Mouse (Mus musculus) ovary, postnatal 14 days (tissue): ENCODE measurements at regions not wholly inside any gene's neighbourhood (a gene's known extent, or its start where the extent isn't known, plus 50 kb on each side); places are given as distances from the start of the nearest gene placed in this dataset.

Experiments used
- DNase-seq: peaks from one replicate; pipeline ENCODE4 v3.0.0; 2022; ENCODE audit warnings: low spot score

DNA sequence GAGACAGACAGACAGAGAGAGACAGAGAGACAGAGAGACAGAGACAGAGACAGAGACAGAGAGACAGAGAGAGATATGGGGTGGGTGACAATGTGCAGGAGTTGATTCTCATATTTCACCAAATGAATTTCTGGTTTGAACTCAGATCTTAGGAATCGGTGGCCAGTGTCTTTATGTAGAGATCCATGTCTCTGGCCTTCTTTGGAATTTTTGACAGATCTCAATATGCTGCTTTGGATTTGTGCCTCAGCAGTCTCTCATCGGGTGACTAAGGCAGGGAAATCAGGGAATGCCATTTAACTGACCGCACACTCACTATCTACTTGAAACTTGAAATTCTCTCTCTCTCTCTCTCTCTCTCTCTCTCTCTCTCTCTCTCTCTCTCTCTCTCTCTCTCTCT lies 286.3 kb upstream of the Mpdz start:
- DNase-seq: no peak

DNA sequence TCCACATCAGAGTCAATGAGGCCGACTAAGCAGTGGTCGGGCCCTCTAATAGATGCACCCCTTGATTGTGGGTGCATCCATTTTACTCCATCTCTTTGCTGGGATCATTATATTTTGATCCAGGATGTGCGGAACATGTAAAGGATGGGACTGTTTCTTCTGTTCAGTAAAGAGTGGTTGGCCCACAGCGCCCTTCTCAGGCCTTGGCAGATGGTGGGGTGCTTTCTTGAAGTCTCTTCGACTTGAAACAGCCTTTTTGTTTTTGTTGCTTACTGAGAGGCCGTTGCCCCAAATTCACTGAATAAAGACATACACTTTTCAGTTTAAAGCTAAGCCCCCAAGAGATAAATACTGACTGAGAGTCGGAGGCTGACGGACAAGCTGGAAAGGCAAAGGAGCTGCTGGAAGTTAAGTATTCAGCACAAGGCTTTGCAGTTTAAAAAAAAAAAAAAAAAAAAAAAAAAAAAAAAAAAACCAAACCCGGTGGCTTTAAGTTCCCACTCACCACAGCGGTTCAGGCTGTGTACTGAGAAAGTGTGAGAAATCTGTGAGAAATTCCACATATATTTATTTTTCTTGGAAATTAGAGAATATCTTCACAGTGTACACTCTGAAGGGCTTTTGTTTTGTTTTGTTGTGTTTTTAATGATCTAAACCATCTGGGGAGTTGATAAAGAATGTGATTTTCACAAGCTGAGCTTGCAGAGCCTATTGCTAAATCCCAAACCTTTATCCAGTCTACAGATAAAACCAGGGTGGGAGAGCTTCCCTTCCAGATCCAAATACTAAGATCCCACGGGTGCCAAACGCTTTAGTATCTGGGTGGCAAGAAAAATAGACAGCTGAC lies 285.3 kb upstream of the Mpdz start:
- DNase-seq: no peak

DNA sequence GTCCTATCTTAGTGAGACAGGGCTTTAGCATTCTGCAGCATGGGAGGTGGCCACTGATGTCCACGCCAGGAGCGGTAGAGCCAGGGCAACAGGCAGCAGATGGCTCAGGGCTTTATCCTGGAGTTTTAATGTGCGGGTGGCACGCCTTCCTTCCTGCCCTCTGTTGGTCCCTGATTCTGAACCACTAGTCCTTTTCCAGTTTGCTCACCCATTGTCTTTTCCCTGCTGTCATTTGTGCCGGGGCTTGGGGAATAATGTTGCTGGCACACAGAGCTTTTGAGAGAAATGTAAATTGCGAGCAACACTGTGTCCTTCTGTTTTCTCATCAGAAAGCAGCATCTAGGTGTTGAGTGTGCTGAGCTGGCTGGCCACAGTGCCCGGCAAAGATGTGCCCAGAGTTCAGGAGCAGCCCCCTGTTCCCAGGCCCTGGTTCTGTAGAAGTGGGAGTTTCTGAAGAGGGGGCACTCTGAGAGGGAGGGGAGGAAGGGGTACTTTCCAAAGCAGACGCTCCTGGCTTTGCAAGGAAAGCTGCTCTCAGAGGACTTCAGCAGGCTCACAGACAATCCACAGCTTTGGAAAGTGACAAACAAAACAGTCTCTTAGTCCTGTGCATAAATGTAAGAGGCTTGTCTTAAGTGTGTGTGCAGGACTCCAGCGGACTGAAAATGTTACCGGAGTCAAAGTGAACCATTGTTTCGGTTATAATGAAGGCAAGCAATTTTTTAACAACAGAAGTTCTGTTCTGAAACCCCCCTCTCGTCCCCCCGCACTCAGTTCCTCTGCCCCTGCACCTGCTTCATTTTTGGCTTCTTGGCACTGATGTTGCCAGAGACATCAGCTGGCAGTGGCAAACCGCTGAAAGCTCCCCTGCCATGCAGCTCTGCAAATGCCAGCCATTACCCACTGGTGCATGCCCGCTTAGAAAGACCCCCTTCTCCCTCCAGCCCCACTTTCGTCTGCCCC lies 284.4 kb upstream of the Mpdz start:
- no peak for DNase-seq

DNA sequence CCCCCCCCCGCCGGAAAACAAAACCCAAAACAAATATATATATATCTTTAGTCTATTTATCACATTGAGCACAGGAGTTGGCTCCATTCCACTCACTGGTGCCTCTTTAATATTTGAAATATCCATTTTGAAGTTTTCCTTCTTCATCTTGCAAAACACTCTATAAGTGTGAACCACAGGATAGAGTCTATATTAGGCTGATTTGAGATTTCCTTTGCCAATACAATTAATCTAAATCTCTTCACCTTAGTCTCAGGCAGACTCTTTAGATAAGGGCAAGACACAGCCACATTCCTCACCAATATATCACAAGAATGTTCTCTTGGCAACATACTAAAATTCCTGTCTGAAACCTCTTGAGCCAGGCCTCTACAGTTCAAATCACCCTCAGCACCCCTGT lies 282.1 kb upstream of the Mpdz start:
- no peak for DNase-seq

DNA sequence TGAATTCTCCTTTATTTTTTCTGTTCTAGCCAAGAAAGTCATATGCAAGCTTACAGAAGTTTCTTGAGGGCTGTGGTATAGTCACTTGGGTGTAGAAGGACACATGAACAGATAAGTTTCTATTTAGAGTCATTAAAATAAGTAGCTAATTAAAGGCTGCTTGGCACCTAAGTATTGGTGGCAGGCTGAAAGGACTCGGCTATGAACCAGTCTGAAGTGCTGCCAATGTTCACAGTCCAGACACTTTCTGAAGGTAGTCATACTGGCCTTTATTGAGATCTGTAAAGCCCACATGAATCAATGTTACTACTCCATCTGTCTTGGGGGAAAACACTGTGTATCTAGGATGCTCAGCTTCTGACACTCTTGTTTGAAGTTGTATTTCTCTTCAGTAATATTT lies 269.8 kb upstream of the Mpdz start:
- DNase-seq: no peak

DNA sequence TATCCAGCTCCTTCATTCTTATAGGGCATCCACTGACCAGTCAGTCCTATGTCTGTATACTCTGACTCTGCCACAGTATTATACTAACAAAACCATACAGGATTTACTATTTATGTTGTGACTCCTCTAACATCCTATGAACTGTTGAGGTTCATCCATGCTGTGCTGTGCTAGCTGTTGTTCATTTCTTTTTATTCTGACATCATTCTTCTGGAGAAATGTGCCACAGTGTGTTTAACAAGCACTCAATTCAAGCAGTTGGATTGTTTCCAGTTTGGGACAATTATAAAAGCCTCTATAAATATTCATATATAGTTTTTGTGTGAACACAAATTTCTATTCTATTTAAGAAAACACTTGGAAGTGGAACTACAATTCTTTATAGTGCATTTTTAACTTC lies 252.6 kb upstream of the Mpdz start:
- DNase-seq: no peak

DNA sequence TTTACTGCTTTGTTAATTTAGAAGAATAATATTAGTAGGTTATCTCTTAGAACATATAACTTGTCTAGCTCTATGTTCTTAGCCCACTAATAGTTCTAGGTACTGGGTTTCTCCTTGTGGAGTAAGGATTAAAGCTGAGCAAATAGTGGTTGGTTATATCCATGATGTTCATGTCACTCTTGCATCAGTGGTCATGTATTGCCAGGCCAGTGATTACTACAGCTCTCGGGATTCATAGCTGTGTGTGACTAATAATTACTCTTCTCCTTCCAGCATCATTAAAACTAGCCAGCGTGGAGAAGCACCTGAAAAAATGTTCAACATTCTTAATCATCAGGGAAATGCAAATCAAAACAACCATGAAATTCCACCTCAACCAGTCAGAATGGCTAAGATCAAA lies 234.6 kb upstream of the Mpdz start:
- DNase-seq: no peak

DNA sequence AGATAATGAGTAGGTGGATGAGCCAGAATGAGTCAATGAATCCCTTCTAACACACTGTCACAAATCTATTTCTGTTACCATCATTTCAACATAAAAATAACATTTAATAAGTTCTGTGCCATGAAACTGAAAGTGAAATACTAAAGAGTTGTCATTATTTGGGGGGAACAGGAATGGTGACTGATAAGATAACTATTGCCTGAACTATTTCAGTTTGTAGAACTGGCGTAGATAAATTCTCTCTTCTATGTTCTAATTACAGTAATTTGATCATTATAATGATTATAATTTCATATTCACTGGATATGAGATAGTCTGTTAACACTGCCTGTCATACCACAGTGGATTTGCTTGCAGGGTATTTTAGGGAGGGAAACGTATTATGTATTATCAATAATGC lies 232.3 kb upstream of the Mpdz start:
- DNase-seq: no peak

DNA sequence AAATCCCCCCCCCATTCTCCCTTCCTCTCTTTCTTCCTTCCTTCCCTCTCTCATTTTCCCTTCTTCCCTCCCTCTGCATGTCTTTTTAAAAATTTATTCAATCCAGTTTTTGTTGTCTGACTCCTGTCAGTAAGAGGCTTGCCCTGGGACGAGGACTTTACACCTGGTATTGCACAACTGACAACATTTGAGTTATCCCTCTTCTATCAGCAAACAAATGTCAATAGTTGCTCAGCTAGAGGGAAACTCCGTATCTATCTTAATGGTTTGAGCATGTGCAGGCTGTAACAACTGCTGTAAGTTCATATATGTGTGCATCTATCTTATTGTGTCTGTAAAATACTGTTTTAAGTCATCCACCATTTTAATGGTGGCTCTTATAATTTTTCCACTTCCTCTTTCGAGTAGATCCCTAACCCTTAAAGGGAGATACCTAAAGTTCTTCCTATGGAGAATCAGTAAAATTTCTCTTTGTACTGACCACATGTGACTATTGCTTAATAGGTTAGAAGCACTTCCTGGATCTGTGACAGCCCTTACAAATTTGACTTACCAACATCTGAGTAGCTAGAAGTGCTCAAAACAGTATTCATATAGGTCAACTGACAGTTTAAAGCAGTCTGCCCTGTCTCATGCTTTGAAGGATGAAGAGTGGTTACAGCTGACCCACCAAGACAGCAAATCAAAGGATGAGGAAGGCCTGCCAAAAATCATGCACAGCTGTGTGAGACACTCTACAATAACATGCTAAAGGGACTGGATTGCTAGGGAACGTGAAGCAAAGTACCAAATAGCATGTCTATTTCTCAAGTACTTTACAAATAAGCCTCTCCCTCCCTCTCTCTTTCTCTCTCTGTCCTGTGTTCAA lies 231.0 kb upstream of the Mpdz start:
- no peak for DNase-seq

DNA sequence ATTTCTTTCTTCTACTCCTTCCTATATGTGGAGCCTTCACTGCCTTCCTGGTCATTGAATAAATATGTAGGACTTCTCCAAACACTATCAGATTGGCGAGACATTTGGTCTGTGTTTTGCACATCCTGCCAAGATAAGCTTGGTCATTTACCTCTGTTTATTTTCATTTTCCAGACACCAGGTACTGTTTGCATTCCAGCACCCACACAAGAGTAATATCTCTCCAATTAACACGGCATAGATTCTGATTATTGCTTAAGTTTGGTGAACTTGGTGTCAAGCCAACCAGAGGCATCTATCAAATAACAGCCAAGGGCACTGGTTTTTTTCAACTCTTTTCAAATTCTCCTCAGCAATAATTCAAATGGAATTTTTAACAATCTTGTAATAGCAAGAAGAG lies 229.4 kb upstream of the Mpdz start:
- no peak for DNase-seq

DNA sequence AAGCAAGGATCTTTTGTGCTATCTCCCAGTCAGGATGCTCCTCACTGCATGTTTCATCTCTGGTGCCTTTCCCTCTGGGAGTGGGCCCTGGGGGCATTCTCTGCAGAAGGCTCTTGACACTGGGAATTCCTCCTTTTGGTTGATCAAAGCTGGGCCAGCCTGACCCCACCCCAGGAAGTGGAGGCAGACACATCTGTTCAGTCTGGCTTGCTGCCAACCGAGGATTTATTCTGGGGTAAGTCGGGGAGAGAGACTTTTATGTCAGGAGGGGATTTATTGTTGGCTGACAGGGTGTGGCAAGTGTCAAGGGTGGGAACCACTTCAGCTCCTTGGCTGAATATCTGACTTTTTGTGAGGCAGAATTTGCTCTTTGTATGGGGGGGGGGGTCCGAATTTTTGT lies 226.6 kb upstream of the Mpdz start:
- DNase-seq: peak; percentile 4

DNA sequence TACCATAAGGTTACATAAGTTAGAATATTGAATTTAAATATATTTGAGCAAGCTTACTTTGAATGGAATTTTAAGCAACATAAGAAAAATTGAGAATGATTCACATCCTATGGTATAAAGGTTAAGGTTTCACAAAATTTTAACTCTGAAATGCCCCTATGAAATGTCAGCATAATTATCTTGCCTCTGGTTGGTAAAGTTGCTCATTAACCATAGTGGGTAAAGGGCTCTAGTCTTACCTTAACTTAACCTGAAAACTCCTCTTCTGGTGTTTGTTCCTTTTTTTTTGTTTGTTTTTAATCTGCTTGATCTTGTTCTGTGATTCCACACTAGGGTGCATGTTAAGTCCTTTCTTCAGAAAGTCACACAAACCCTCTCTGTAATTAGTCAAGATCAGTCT lies 218.5 kb upstream of the Mpdz start:
- no peak for DNase-seq

DNA sequence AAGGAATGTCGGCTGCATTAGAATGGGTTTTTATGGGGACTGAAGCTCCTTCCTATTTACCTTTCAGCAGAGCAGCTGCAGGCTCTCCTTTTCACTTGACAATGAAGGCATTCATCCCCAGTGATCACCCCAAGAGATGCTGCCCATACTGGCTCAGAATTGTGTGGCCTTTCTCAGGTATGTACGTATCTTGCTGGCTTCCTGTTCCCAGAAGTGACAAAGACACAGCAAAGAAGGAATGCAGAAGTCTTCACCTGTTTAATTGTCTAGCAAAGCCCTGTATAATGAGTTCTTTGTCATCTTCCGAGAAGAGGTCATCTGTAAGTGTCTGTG lies 185.8 kb upstream of the Mpdz start:
- no peak for DNase-seq

DNA sequence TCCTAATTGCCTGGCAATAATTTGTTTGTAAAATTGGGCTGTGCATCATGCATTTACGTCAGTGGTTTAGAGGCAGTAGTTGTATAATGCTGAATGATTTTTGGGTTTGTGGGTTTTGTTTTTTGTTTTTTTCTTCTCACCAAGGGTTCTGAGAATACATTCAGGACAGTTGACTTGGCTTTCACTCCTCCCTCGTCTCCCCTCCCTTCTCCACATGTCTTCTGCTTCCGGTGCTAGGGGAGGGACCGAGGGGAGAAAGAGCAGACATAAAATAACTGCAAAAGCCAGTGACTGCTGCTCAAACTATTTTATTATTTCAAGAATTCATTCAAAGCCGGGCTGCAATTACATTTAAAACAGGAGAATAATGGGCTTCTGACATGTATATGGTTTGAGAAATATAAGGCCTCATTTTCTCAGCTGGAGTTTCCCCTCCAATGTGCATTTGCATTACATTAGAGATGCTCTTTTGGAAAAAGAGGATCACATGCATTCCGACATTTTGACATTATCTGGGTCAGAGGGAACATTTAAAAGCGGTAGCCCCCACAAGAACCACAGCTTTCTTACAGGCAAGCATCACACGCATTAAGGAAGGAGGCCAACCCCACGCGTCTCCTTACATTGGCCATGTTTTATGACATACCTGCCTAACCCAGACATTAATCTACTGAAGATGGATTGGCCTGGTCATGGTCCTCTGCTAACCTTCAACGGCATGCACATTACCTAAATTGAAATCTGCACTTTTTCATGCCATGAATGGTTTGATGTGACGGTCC lies 185.3 kb upstream of the Mpdz start:
- DNase-seq: no peak

DNA sequence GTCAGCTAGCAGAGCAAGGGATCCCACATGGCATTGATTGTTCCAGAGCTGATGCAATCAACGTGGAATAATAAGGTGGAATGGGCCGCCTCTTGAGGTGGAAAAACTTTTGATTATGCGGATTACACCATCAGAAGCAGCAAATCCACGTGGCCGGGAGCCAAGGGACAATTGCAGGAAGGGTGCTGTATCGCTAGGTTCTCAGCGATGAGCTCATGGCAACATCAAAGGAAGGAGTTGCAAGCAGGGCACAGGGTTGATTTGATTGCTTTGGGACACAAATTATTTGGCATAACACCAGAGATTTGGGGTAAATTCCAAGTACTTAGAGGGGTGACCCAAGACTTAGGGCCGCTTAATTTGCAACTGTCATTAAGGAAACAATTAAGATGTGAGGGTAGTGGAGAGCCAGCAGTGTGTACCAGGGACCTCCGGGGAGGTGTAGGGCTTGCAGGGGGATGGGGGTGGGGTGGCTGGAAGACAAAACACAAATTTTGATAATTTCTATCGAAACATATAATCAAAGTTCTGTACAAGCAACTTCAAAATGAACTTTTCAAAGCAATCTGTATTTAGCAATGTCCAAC lies 182.8 kb upstream of the Mpdz start:
- DNase-seq: no peak

DNA sequence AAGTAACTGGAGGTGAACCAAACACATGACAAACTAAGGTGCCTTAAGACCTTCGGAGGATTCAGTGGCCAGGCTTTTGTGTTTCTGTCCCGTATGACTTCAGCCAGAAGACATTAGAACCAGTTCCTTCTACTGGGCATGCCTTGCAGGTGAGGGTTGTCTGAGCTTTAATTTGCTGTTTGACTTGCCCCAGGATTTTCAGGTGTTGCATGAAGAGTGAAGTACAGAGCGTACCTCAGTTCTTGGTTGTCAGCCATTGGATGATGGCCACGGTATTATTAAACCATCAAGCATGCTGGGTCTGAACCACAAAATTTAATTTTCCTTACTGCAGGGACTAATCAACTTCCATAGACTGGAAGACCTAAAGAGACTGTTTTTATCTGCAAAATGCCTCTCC lies 181.5 kb upstream of the Mpdz start:
- DNase-seq: no peak

DNA sequence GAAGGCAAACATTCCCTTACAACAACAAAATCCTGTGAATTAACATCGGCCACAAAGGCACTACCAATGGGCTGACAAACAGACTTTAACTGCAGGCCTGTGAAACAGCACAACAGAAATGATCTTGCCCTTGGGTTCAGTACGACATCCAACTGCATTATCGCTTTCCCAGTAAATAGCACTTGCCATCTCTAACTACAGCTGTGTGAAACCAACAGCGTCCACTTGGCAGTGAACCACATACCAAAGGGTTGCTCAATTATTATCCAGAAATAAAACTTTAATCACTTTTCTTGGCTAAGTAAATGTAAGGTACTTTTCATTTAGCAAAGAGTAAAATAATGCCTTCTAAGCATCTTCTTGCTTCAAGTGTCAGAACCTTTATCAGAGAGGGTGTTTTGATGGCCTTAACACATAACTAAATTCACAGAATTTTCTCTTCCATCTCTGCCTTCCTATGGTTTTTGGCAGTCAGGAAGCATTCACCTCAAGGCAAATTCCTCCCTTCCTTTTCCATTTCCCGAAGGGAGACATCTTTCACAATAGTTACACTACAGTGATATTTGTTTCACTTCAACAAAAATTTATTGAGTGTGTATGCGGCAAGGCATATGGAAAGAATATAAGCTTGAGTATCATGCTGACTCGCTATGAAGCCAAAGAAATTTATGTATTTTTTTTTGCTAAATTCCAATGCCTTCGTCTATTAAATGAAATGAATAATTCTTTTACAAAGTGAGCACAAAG lies 178.9 kb upstream of the Mpdz start:
- no peak for DNase-seq

DNA sequence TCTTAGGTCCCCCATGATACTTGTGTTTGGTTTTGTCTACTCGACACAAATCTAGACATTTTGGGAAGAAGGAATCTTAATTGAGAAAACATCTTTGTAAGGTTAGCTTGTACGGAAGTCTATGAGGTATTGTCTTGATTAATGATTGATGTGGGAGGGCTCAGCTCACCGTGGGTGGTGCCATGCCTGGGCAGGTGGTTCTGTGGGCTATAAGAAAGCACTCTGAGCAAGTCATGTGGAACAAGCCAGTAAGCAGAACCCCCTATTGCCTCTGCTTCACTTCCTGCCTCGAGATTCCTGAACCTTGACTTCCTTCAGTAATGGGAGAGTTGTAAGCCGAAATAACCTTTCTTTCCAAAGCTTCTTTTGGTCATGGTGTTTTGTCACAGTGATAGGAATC lies 174.6 kb upstream of the Mpdz start:
- DNase-seq: no peak

DNA sequence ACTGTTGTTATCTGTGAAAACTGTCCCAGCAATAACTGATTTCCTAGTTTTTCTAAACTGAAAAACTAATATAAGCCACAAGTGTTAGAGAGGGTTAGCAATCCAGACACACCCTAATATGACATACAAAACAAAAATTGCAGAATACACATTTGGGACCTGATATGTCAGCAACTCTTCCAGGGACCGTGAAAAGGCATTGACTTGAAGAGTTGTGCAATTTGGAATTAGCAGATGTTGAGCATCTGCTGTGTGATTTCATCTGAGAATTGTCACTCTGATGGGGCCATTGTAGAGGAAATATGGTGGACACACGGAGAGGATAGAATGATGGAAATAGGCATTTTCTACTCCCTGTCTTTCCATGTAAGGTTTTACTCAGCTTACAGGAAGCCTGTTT lies 168.6 kb upstream of the Mpdz start:
- DNase-seq: no peak

DNA sequence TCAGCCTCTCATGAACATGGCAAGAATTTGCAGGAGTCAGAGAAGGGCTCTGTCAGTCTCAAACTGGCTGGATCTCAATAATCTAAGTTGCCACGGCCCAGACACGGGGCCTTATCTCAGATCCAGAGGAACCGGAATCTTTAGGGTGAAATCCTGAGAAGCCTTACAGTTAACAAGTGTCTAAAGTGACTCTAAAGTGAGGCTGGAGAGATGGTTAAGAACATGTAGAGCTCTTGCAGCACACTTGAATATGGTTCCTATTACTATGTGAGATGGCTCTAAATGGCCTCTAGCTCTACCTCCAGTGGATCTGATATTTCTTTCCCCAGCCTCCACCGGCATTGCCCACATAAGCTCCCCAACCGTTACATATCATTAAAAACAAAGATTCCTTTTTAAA lies 157.8 kb upstream of the Mpdz start:
- no peak for DNase-seq

DNA sequence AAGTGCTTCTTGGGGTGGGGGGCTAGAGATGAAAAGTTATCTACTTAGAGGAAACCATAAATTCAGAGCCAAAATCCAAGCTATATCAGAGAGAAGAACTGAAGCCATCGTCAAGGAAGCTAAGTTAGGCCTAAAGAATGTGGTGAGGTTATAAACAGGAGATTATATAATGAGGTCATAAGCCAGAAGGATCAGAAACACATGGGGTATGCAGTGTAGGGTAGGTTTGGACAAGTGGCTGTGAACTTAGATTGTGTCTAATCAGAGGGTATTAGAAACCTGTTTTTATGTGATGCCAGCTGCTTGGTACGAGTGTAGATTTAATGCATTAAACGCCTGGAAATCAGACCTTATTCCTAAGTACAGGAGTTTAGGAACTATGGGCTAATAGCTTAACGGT lies 154.8 kb upstream of the Mpdz start:
- no peak for DNase-seq
